Mouse (Mus musculus): ENCODE measurements at regions not wholly inside any gene's neighbourhood (a gene's known extent, or its start where the extent isn't known, plus 50 kb on each side); places are given as distances from the start of the nearest gene placed in this dataset.

GRCm38 (mm10) chr4:125385811-125386210, 104.7 kb upstream of the Grik3 start:
- no peaks in the 10 kb centered on the region for H3K4me1 ChIP-seq (ENCODE audit: control insufficient read depth in 2 of 2, insufficient read depth in 2 of 2, low read length in 2 of 2)
- no peaks in the 10 kb centered on the region for H3K9me3 ChIP-seq (ENCODE audit: control insufficient read depth, low read length)
- H3K36me3 ChIP-seq (ENCODE audit: control insufficient read depth, insufficient read depth, low read length) = no peaks in the 10 kb centered on the region
- H3K27me3 ChIP-seq (ENCODE audit: control insufficient read depth, insufficient read depth, low read length) = no peaks in the 10 kb centered on the region
- no peak overlapping the region for H3K9ac ChIP-seq (ENCODE audit: low read length)
- H3K27ac ChIP-seq (replicated peaks in 1 of 2; ENCODE audit: control insufficient read depth in 1 of 2, insufficient read depth in 1 of 2, low read depth in 2 of 2, low read length in 2 of 2) = no peak overlapping the region
- no peak overlapping the region for H3K4me3 ChIP-seq (ENCODE audit: control insufficient read depth in 1 of 2, insufficient read depth in 1 of 2, low read depth in 1 of 2, low read length in 2 of 2)
- no peak overlapping the region for H3K4me2 ChIP-seq (ENCODE audit: low read length)
- WGBS = 60% methylated on average over 4 of the region's 4 CpGs
- ATAC-seq (ENCODE audit: insufficient number of reproducible peaks, insufficient read depth, low FRiP score, low read depth) = no peak

DNA sequence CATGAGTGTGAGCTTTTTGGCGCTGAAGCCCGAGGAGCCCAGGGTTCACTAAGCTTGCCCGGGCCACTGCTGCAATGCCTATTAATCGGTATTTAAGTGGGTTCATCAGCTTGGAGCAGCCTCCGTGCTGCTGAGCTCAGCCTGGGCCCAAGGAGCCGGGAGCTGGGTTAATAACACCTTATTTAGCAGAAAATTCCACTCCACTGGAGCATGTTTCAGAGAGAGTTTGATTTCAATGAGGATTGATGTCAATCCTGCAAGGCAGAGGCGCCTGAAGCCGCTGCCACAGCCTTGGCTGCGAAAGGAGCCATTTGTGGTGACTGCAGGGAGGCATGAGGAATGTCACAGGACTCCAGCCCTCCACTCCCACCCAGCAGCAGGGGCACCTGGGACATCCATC, 126.5 kb upstream of the Grik3 start:
- ATAC-seq (ENCODE audit: insufficient number of reproducible peaks, insufficient read depth, low FRiP score, low read depth) = no peak
- WGBS = 47% methylated on average over 9 of the region's 9 CpGs
- H3K27me3 ChIP-seq (ENCODE audit: control insufficient read depth, insufficient read depth, low read length) = no peaks in the 10 kb centered on the region
- H3K9me3 ChIP-seq (ENCODE audit: control insufficient read depth, low read length) = no peaks in the 10 kb centered on the region
- no peak overlapping the region for H3K4me2 ChIP-seq (ENCODE audit: low read length)
- H3K4me1 ChIP-seq (ENCODE audit: control insufficient read depth in 2 of 2, insufficient read depth in 2 of 2, low read length in 2 of 2) = no peaks in the 10 kb centered on the region
- H3K36me3 ChIP-seq (ENCODE audit: control insufficient read depth, insufficient read depth, low read length) = no peaks in the 10 kb centered on the region
- H3K9ac ChIP-seq (ENCODE audit: low read length) = no peak overlapping the region
- H3K27ac ChIP-seq (replicated peaks in 1 of 2; ENCODE audit: control insufficient read depth in 1 of 2, insufficient read depth in 1 of 2, low read depth in 2 of 2, low read length in 2 of 2) = no peak overlapping the region
- H3K4me3 ChIP-seq (ENCODE audit: control insufficient read depth in 1 of 2, insufficient read depth in 1 of 2, low read depth in 1 of 2, low read length in 2 of 2) = no peak overlapping the region

GRCm38 (mm10) chr4:125361611-125362520, 128.6 kb upstream of the Grik3 start:
- H3K36me3 ChIP-seq (ENCODE audit: control insufficient read depth, insufficient read depth, low read length) = no peaks in the 10 kb centered on the region
- ATAC-seq (ENCODE audit: insufficient number of reproducible peaks, insufficient read depth, low FRiP score, low read depth) = no peak
- H3K4me1 ChIP-seq (ENCODE audit: control insufficient read depth in 2 of 2, insufficient read depth in 2 of 2, low read length in 2 of 2) = no peaks in the 10 kb centered on the region
- H3K9ac ChIP-seq (ENCODE audit: low read length) = no peak overlapping the region
- no peak overlapping the region for H3K4me2 ChIP-seq (ENCODE audit: low read length)
- H3K9me3 ChIP-seq (ENCODE audit: control insufficient read depth, low read length) = no peaks in the 10 kb centered on the region
- WGBS = 59% methylated on average over 18 of the region's 18 CpGs
- no peak overlapping the region for H3K27ac ChIP-seq (replicated peaks in 1 of 2; ENCODE audit: control insufficient read depth in 1 of 2, insufficient read depth in 1 of 2, low read depth in 2 of 2, low read length in 2 of 2)
- no peak overlapping the region for H3K4me3 ChIP-seq (ENCODE audit: control insufficient read depth in 1 of 2, insufficient read depth in 1 of 2, low read depth in 1 of 2, low read length in 2 of 2)
- H3K27me3 ChIP-seq (ENCODE audit: control insufficient read depth, insufficient read depth, low read length) = no peaks in the 10 kb centered on the region

DNA sequence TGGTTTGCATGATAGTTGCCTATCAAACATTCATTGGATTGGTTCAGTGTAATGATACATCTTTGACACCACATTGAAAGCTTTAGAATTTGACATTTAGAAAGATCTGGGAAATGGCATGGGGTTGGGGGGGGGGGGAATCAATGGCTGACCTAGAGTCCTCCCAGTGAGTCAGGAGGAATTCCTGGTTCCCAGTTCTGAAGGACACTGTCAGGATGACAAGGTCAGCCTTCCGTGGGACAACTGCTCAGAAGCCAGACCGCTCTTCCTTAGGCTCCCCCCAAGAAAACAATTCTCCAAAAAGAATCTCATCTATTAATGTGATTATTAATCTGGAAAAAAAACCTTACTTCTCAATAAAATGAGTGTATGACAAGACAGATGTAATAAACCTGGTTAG, 132.1 kb upstream of the Grik3 start:
- Histone ChIP-seq H3K27me3 (ENCODE audit: control insufficient read depth, insufficient read depth, low read length) (no peaks in the 10 kb centered on the region), H3K4me3 (ENCODE audit: control insufficient read depth in 1 of 2, insufficient read depth in 1 of 2, low read depth in 1 of 2, low read length in 2 of 2) (no peak overlapping the region), H3K36me3 (ENCODE audit: control insufficient read depth, insufficient read depth, low read length) (no peaks in the 10 kb centered on the region), H3K9me3 (ENCODE audit: control insufficient read depth, low read length) (no peaks in the 10 kb centered on the region), H3K4me2 (ENCODE audit: low read length) (no peak overlapping the region), H3K9ac (ENCODE audit: low read length) (no peak overlapping the region), H3K4me1 (ENCODE audit: control insufficient read depth in 2 of 2, insufficient read depth in 2 of 2, low read length in 2 of 2) (no peaks in the 10 kb centered on the region), H3K27ac (replicated peaks in 1 of 2; ENCODE audit: control insufficient read depth in 1 of 2, insufficient read depth in 1 of 2, low read depth in 2 of 2, low read length in 2 of 2) (no peak overlapping the region)
- ATAC-seq (ENCODE audit: insufficient number of reproducible peaks, insufficient read depth, low FRiP score, low read depth) = no peak
- 63% methylated on average over 2 of the region's 2 CpGs for WGBS

DNA sequence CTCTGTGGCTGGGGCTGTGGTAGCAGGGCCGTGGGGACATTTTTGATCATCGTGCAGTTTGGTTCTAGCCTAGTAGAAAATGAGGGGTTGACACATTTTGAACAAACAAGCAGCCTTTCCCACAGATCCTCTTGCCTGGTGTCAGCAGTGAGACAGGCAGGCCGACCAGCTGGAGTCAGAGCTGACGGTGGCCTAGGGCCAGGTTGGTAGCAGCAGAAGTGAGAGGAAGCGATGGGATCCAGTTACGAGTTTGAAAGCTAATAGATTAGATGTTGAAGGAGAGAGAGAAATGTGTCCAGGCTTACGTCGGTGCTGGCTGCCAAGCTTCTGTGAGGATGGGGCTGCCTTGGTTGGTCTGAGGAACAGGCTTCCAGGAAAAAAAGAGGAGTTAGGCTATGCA, 134.1 kb upstream of the Grik3 start:
- no peak overlapping the region for H3K4me2 ChIP-seq (ENCODE audit: low read length)
- H3K4me3 ChIP-seq (ENCODE audit: control insufficient read depth in 1 of 2, insufficient read depth in 1 of 2, low read depth in 1 of 2, low read length in 2 of 2) = no peak overlapping the region
- H3K9me3 ChIP-seq (ENCODE audit: control insufficient read depth, low read length) = no peaks in the 10 kb centered on the region
- ATAC-seq (ENCODE audit: insufficient number of reproducible peaks, insufficient read depth, low FRiP score, low read depth) = no peak
- no peak overlapping the region for H3K9ac ChIP-seq (ENCODE audit: low read length)
- no peaks in the 10 kb centered on the region for H3K4me1 ChIP-seq (ENCODE audit: control insufficient read depth in 2 of 2, insufficient read depth in 2 of 2, low read length in 2 of 2)
- H3K27ac ChIP-seq (replicated peaks in 1 of 2; ENCODE audit: control insufficient read depth in 1 of 2, insufficient read depth in 1 of 2, low read depth in 2 of 2, low read length in 2 of 2) = no peak overlapping the region
- no peaks in the 10 kb centered on the region for H3K36me3 ChIP-seq (ENCODE audit: control insufficient read depth, insufficient read depth, low read length)
- H3K27me3 ChIP-seq (ENCODE audit: control insufficient read depth, insufficient read depth, low read length) = no peaks in the 10 kb centered on the region
- 37% methylated on average over 8 of the region's 8 CpGs for WGBS

GRCm38 (mm10) chr4:125354742-125355141, 135.8 kb upstream of the Grik3 start:
- Histone ChIP-seq H3K4me3 (ENCODE audit: control insufficient read depth in 1 of 2, insufficient read depth in 1 of 2, low read depth in 1 of 2, low read length in 2 of 2) (no peak overlapping the region), H3K36me3 (ENCODE audit: control insufficient read depth, insufficient read depth, low read length) (no peaks in the 10 kb centered on the region), H3K4me1 (ENCODE audit: control insufficient read depth in 2 of 2, insufficient read depth in 2 of 2, low read length in 2 of 2) (no peaks in the 10 kb centered on the region), H3K9me3 (ENCODE audit: control insufficient read depth, low read length) (0 out of 2 replicates have a peak, but pooled peaks cover 2% of the 10 kb centered on the region), H3K9ac (ENCODE audit: low read length) (no peak overlapping the region), H3K27ac (replicated peaks in 1 of 2; ENCODE audit: control insufficient read depth in 1 of 2, insufficient read depth in 1 of 2, low read depth in 2 of 2, low read length in 2 of 2) (no peak overlapping the region), H3K4me2 (ENCODE audit: low read length) (no peak overlapping the region), H3K27me3 (ENCODE audit: control insufficient read depth, insufficient read depth, low read length) (no peaks in the 10 kb centered on the region)
- ATAC-seq (ENCODE audit: insufficient number of reproducible peaks, insufficient read depth, low FRiP score, low read depth) = no peak
- 68% methylated on average over 3 of the region's 3 CpGs for WGBS

GRCm38 (mm10) chr4:125350056-125350455, 140.4 kb upstream of the Grik3 start:
- no peak overlapping the region for H3K9ac ChIP-seq (ENCODE audit: low read length)
- no peaks in the 10 kb centered on the region for H3K36me3 ChIP-seq (ENCODE audit: control insufficient read depth, insufficient read depth, low read length)
- H3K4me2 ChIP-seq (ENCODE audit: low read length) = no peak overlapping the region
- ATAC-seq (ENCODE audit: insufficient number of reproducible peaks, insufficient read depth, low FRiP score, low read depth) = no peak
- H3K4me1 ChIP-seq (ENCODE audit: control insufficient read depth in 2 of 2, insufficient read depth in 2 of 2, low read length in 2 of 2) = no peaks in the 10 kb centered on the region
- H3K4me3 ChIP-seq (ENCODE audit: control insufficient read depth in 1 of 2, insufficient read depth in 1 of 2, low read depth in 1 of 2, low read length in 2 of 2) = no peak overlapping the region
- no peak overlapping the region for H3K27ac ChIP-seq (replicated peaks in 1 of 2; ENCODE audit: control insufficient read depth in 1 of 2, insufficient read depth in 1 of 2, low read depth in 2 of 2, low read length in 2 of 2)
- WGBS = 63% methylated on average over 1 of the region's 1 CpGs
- 0 out of 2 replicates have a peak, but pooled peaks cover 2% of the 10 kb centered on the region for H3K9me3 ChIP-seq (ENCODE audit: control insufficient read depth, low read length)
- no peaks in the 10 kb centered on the region for H3K27me3 ChIP-seq (ENCODE audit: control insufficient read depth, insufficient read depth, low read length)

GRCm38 (mm10) chr4:125339056-125339455, 151.4 kb upstream of the Grik3 start:
- Histone ChIP-seq H3K36me3 (ENCODE audit: control insufficient read depth, insufficient read depth, low read length) (no peaks in the 10 kb centered on the region), H3K4me2 (ENCODE audit: low read length) (no peak overlapping the region), H3K4me3 (ENCODE audit: control insufficient read depth in 1 of 2, insufficient read depth in 1 of 2, low read depth in 1 of 2, low read length in 2 of 2) (no peak overlapping the region), H3K9ac (ENCODE audit: low read length) (no peak overlapping the region), H3K9me3 (ENCODE audit: control insufficient read depth, low read length) (no peaks in the 10 kb centered on the region), H3K4me1 (ENCODE audit: control insufficient read depth in 2 of 2, insufficient read depth in 2 of 2, low read length in 2 of 2) (no peaks in the 10 kb centered on the region), H3K27ac (replicated peaks in 1 of 2; ENCODE audit: control insufficient read depth in 1 of 2, insufficient read depth in 1 of 2, low read depth in 2 of 2, low read length in 2 of 2) (no peak overlapping the region), H3K27me3 (ENCODE audit: control insufficient read depth, insufficient read depth, low read length) (no peaks in the 10 kb centered on the region)
- ATAC-seq (ENCODE audit: insufficient number of reproducible peaks, insufficient read depth, low FRiP score, low read depth) = no peak
- WGBS = 49% methylated on average over 2 of the region's 2 CpGs
